Mouse (Mus musculus): ENCODE measurements around the gene Gpc1. TPM values are rescaled to one million over a fixed set of nuclear protein-coding genes. Genes with fewer than 3 reads are reported as not detected.
A peak's percentile ranks its signal among the peaks of the same experiment; 100 is the strongest.

Gene Gpc1
- total and polyA plus RNA-seq, 3 experiments, result 0.05 to 0.55 TPM; not detected in 1

GRCm38 (mm10) chr1:92847873-92848839, 16.7 kb downstream of the Gpc1 start:
- Histone ChIP-seq H3K79me2 (replicated peaks; ENCODE audit: control insufficient read depth, extremely low read depth, insufficient read depth, poor library complexity, severe bottlenecking) (no peaks in the 10 kb centered on the region), H3K4me1 (ENCODE audit: control insufficient read depth in 1 of 2, insufficient read depth in 2 of 2) (0 out of 4 replicates have a peak, but pooled peaks cover 0 to 4% of the 10 kb centered on the region in 2 experiments), H3K9ac (ENCODE audit: insufficient read depth, low read depth) (no peak overlapping the region), H3K27me3 (replicated peaks) (peaks cover 89% of the 10 kb centered on the region), H3K9me3 (replicated peaks; ENCODE audit: low read length) (no peaks in the 10 kb centered on the region), H3K27ac (ENCODE audit: insufficient read depth, low read depth) (no peak overlapping the region), H3K4me3 (replicated peaks in 1 of 3; ENCODE audit: low read depth in 2 of 3, low read length in 2 of 3, poor library complexity in 1 of 3) (no peak overlapping the region), H3K36me3 (replicated peaks in 1 of 2; ENCODE audit: control insufficient read depth in 1 of 2, insufficient read depth in 1 of 2, low read length in 1 of 2) (no peaks in the 10 kb centered on the region), H3K4me2 (ENCODE audit: insufficient read depth, low read depth, poor library complexity, severe bottlenecking) (no peak overlapping the region)
- no peak for DNase-seq (ENCODE audit: extremely low read depth)
- in situ Hi-C loops (cut with MboI; ENCODE audit: low pct_ligation_motif_present, low pct_unique_long_range_greater_than_20kb, low sequenced_read_pairs), result no loop called here
- no peak for TF ChIP-seq MYC (IDR thresholded peaks at IDR 0.05; ENCODE audit: low read depth, low read length)
- TF ChIP-seq NRF1 (IDR thresholded peaks at IDR 0.05; ENCODE audit: low read depth, low read length), result no peak
- TF ChIP-seq HCFC1 (IDR thresholded peaks at IDR 0.05; ENCODE audit: low read depth, low read length), result no peak
- no peak for TF ChIP-seq IRF4 (IDR thresholded peaks at IDR 0.05; ENCODE audit: low read depth, low read length)
- TF ChIP-seq UBTF (IDR thresholded peaks at IDR 0.05; ENCODE audit: low read depth, low read length), result no peak
- TF ChIP-seq ZNF384 (IDR thresholded peaks at IDR 0.05; ENCODE audit: low read depth, low read length), result no peak
- no peak for TF ChIP-seq RCOR1 (conservative IDR thresholded peaks at IDR 0.05; ENCODE audit: low read depth, low read length)
- TF ChIP-seq BHLHE40 (IDR thresholded peaks at IDR 0.05; ENCODE audit: low read depth, low read length), result no peak
- no peak for TF ChIP-seq JUN (IDR thresholded peaks at IDR 0.05; ENCODE audit: insufficient read depth, low read depth, low read length)
- no peak for TF ChIP-seq ELF1 (IDR thresholded peaks at IDR 0.05; ENCODE audit: low read depth, low read length)
- dilution Hi-C loops (cut with MboI; ENCODE audit: extremely low pct_ligation_motif_present, extremely low pct_unique_long_range_greater_than_20kb, low sequenced_read_pairs), result no loop called here

- dilution Hi-C loops (cut with MboI; ENCODE audit: extremely low pct_ligation_motif_present, extremely low pct_unique_long_range_greater_than_20kb, low sequenced_read_pairs) (no loop called here), in situ Hi-C loops (cut with MboI; ENCODE audit: low pct_ligation_motif_present, low pct_unique_long_range_greater_than_20kb, low sequenced_read_pairs) (no loop called here)
- no peak for TF ChIP-seq BHLHE40 (IDR thresholded peaks at IDR 0.05; ENCODE audit: low read depth, low read length)
- TF ChIP-seq CTCF (conservative IDR thresholded peaks at IDR 0.05 in 1 of 2, IDR thresholded peaks at IDR 0.05 in 1 of 2; ENCODE audit: low read depth in 2 of 2, low read length in 2 of 2), result peak in 1 of 2 experiments; percentile 17; a peak in 1 of 4 replicates
- no peak for TF ChIP-seq JUN (IDR thresholded peaks at IDR 0.05; ENCODE audit: insufficient read depth, low read depth, low read length)
- Histone ChIP-seq H3K27me3 (replicated peaks) (peaks cover 89% of the 10 kb centered on the region), H3K9ac (ENCODE audit: insufficient read depth, low read depth) (no peak overlapping the region), H3K36me3 (replicated peaks in 1 of 2; ENCODE audit: control insufficient read depth in 1 of 2, insufficient read depth in 1 of 2, low read length in 1 of 2) (no peaks in the 10 kb centered on the region), H3K4me3 (replicated peaks in 1 of 3; ENCODE audit: low read depth in 2 of 3, low read length in 2 of 3, poor library complexity in 1 of 3) (no peak overlapping the region), H3K27ac (ENCODE audit: insufficient read depth, low read depth) (no peak overlapping the region), H3K4me1 (ENCODE audit: control insufficient read depth in 1 of 2, insufficient read depth in 2 of 2) (0 out of 4 replicates have a peak, but pooled peaks cover 0 to 4% of the 10 kb centered on the region in 2 experiments), H3K9me3 (replicated peaks; ENCODE audit: low read length) (no peaks in the 10 kb centered on the region), H3K79me2 (replicated peaks; ENCODE audit: control insufficient read depth, extremely low read depth, insufficient read depth, poor library complexity, severe bottlenecking) (no peaks in the 10 kb centered on the region), H3K4me2 (ENCODE audit: insufficient read depth, low read depth, poor library complexity, severe bottlenecking) (peak overlapping the region; percentile 41; the same call in 1 of the 2 replicates)
- DNase-seq (ENCODE audit: extremely low read depth), result no peak
These were observed 18.0 kb downstream of the Gpc1 start for GRCm38 (mm10) chr1:92849491-92849890.

Data from CH12.LX (cell line).